Mouse (Mus musculus): ENCODE measurements at regions not wholly inside any gene's neighbourhood (a gene's known extent, or its start where the extent isn't known, plus 50 kb on each side); places are given as distances from the start of the nearest gene placed in this dataset.

DNA sequence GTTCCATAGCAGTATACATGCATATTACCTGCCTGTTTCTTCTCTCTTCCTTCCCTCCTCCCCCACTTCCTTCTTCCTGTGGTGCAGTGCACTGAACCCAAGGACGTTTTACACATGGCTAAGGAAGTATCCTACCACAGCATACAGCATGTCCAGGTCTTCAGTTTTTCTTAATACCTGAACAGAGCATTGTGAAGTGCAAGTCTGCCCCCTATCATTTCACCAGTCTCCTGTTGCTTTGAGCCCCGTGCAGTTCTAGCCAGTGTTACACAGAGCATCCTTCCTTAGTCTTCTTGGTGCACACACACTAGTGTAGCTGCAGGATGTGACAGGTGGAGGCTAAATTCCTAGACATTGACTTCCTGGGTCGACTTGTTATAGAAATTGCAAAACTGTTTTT, 53.7 kb upstream of the Foxb1 start:
- no peak for DNase-seq

DNA sequence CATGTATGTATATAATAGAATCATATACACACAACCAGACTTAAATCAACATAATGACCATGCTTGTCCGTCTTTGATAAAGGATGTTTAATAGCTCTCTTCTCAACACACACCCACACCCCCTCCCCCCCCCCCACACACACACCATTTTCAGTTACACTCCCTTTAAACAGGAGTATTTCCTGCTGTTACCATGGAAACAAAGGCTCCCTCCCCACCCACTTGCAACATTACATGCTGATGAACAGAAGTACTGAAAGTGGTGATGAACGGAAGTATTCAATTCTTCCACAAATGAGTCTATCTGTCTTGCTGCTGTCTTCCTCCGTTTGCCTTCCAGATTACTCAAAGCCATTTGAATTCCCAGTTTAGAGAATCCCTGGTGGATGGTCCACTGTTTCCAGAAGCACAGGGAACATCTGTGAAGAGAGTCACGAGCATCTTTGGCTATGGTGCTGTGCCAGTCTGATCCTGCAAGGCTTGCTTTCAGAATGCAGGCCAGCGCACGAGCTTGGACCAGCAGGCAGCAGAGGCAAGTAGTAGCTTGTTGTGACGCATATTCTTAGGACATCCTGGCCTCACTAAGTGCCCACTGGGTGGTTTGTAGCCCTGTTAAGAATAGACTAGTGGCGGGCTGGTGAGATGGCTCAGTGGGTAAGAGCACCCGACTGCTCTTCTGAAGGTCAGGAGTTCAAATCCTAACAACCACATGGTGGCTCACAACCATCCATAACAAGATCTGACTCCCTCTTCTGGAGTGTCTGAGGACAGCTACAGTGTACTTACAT, 62.6 kb upstream of the Foxb1 start:
- DNase-seq, result no peak

DNA sequence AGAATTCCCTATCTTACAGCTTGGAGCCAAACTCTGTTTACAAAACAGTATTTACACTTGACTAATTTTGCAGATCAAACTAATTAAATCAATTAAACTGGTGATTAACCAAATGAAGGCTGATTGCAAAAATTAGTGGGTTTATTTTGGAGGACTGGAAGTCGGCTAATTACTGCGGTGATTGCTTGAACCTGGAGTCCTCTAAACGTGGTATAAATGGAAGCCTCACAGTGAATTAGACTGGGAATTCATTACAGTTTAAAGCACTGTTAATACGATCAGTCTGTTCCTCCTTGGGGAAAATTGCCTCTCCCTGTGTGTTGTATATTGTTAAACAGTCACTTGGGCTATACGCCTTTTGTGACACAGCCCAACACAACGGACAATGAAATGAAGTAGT, 67.7 kb upstream of the Foxb1 start:
- no peak for DNase-seq

DNA sequence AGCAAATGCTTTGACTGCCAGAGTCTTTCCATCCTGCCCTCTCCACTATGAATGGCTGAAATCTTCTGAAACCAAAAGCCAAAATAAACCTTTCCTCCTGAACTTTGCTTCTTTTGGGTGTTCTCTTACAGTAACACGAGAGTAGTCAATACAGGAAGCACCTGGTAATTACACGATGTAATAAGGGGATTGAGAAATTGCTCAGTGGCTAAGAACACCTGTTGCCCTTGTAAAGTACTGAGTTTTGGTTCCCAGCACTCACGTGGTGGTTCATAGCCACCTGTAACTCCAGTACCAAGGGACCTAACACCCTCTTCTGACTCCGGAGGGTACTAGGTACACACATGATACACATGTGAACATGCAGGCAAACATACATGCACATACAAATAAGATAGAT, 74.7 kb upstream of the Foxb1 start:
- no peak for DNase-seq

DNA sequence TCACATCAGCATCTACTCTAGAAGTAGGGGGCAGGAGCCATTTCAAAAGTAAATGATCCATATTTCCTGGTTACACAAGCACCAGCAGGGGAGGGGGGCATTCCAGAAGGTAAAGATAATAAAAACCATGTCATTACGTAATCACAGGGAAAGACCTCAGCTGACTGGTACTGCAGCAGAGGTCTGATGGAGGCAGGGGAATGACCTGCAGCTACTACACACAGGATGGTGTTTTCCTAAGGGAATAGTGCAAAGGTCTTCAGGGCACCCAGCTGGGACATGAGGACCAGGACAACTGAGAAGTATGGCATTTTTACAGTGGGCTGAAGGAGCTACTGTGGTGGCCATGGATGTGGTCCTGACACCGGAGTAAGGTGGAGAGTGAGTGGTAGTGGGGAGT, 78.5 kb upstream of the Foxb1 start:
- DNase-seq, result no peak

DNA sequence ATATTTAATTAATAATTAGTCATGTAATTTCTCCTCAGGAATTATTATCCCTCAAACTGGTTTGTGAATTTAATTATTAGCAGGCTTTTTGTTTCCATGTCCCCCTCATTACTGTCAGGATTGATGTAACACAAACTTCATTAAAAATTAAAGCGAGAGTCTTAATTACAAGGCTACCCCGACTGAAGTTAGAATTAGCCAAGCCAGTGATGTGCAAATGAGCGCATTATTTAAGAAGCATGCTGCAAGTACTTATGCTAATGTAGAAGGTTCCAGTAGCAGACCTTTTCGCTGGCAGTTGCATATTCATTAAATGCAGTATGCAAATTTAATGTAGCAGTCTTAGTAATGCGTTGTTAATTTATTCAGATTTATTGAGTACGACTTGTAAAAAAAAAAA, 84.0 kb upstream of the Foxb1 start:
- DNase-seq, result no peak

DNA sequence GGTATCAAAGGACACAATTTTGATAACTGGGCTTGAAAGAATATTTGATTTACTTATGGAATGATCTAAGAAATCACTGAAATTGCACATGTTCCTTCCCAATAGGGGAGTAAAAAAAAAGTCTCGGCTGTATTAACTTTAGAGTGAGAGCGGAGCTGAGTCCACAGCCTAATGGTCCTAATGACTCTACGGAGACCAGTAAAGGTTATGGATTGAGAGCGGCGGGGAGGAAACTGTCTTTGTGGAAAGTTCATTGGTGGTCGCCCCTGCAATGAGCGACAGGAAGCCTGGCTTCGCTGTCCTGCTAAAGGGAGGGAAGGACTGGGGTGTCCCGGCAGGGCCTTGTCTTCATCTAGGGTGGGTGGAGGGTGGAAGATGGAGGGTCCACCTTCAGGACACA, 84.5 kb upstream of the Foxb1 start:
- no peak for DNase-seq

DNA sequence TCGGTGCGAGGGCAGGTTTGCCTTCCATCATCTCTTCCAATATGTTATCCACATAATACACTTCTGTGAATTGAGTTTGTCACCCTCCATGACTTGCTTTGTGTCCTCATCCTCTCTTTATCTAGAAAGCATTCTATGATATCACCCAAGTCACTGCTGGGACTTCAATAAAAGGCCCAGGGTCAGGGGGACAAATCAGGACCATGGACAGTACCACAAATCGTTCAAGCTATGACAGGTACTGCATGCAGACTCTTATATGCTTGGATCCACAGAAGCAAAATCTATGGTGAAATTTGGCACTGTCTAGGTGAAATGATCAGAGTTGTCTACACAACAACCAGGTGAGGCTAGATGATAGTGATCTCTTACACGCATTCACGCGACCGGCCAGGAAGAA, 95.9 kb upstream of the Foxb1 start:
- DNase-seq, result no peak

DNA sequence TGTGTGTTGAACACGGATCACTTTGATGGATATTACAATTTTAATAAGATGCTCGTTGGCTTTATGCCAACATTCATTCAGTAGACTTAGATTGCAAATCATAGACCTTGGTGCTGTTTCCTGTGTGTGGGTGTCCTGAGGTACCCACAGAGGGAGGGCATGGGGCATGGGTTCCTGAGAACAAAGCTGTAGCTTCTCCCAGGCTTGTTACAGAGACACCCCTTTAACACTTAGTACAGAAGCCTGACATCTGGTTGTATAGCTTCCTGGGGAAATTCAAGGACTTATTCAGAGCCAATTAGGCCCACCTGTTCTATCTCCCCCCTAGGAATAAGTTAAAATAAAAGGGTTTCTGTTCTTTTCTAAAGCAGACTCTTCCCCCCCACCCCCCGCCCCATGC, 97.9 kb upstream of the Foxb1 start:
- DNase-seq, result no peak

DNA sequence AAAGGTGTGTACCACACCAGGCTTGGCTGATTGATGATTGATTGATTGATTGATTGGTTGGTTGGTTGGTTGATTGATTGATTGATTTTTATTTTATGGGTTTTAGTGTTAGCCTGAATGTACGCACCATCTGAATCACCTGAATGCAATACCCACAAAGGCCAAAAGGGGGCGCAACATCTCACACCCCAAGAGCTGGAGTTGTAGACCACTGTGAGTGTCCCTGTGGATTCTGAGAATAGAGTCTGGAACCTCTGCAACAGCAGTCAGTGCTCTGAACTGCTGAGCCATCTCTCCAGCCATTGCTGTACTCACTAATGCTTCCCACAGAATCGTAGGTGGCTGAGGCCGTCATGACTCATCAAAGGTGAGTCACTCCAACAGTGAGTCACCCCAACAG, 109.4 kb upstream of the Foxb1 start:
- DNase-seq, result peak in 1 of 2 experiments; percentile 3

DNA sequence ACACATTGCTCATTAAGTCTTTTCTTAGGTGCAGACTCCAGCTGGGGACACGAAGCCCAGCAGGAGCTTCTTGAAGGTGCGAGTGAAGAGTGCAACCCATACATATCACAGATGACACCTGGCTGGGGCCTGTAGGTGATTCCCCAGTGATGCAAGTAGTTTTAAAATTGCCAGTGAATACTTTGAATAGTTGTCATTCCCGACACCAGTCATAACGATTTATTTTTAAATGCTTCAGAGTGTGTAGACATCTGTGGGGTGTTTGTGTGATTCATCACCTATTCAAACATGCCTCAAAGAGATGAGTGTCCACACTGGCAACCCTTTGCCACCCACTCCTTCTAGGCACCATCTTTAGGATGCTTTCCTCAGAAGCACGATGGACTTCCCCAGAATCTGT, 102.9 kb upstream of the Bnip2 start:
- no peak for DNase-seq

DNA sequence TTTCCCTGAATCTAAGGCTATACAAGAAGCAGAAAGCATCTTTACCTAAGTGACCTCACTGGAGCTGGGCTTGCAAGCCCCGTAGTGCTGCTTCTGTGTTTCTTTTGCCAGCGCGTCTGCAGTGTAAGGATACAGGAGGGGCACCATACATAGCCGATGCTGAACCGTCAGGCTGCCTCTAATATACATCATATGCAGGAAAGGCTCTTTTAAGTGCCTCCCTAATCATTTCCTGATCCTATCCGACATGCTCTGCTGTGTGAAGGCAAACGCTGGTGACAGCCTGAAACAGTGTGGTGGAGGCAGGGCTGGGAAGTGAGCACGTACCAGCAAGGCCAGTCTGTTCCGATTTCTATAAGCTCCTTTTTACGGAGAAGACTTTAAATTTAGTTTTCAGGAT, 91.2 kb upstream of the Bnip2 start:
- DNase-seq, result no peak

DNA sequence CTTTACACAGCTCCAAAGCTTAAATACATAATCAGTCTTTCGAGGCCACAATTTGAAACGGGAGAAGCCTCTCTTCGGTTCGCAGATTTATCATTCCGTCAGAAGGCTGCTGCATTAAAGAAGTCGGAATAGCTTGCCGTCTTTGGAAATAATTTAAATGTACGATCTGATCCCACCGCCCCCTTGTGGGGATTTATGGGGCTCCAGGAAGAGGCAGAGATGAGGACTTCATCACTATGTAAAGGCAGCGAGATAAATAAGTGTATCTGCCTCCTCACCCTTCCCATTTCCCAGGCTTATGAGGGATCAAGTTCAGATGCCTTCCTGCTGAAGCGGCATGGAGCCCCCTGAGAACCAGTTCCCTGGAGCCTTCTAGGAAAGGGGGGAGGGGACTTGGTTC, 89.9 kb upstream of the Bnip2 start:
- no peak for DNase-seq

DNA sequence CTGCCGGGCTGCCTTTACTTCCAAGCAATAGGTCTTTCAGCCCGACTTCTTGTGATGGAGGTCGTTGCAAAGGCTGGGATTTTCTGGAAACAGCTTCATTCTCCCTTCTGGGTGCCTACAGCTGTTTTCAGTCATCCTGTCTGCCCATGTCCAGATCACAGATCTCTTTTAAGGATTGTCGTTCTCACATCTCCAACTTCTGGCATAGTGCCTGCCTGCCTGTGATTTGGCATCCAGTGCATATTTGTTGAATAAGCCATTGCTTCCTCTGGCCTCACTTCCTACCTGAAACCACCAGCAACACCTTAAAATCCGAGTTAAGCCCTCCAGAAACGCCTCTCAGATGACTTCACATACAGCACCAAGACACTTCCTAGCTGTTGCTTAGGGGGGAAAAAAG, 88.4 kb upstream of the Bnip2 start:
- DNase-seq, result no peak

DNA sequence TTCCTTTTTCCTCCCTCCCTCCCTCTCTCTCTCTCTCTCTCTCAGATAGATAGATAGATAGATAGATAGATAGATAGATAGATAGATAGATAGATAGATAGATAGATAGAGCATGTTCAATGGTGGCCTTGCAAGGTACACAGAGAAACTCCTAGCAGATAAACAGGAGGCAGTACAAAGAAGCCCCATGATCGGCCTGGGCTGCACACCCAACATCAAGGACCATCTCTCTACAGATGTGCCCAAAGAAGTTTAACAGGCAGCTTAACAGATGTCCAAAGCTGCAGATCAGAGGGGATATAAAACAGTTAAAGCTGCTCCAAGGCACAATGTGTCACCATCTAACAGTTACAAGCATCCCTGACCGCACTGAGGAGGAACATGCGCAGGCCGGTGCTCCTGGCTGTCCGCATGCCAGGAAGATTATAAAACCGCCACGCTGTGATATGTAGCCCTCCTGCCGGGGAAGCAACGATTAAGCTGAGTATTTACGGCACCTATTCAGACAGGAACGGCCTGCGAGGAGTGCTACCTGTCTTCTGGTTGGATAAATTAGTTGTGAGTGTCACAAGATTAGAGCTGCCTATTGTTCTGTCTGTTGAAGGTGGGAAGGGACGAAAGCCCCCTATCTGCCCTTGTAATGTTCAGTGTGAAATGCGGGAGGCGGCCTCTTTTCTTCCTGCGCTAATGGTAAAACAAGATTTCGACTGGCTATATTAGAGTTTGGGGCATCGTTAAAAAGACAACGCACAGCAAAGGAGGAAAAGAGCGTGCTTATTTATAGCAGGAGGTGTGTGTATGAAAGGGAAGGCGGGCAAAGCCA, 81.9 kb upstream of the Bnip2 start:
- no peak for DNase-seq

DNA sequence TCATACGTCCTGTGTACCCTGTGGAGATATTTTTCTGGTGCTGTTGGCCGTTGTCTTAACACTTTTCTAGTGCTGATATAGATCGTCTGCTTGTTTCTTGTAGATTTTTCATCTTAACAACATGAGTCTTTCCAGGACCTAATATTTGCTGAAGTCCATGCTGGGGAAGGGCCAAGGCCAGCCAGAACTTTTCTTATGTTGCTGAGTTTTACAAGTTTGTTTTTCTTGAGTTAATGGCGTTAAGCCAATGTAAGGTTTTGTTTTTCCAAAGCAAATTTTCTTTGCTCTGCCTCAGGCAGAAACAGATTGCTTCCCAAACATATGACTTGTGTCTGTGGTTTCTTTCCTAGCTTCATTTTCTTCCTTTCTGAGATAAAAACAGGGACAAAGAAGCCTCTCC, 78.6 kb upstream of the Bnip2 start:
- no peak for DNase-seq

DNA sequence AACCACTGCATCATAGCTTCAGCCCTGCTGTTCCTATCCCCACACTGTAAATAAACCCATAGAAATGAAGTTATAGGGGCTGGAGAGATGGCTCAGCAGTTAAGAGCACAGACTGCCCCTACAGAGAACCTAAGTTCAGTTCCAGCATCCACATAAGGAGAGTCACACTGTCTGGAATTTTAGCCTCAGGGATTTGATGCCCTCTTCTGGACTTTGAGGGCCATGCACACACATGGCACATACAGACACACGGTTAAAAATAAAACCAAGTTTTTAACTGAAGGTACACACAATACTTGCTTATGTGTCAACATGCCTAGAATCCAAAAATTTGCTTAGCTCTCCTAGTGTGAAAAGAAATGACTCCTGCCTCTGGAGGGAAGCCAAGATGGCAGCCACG, 61.1 kb upstream of the Bnip2 start:
- no peak for DNase-seq

DNA sequence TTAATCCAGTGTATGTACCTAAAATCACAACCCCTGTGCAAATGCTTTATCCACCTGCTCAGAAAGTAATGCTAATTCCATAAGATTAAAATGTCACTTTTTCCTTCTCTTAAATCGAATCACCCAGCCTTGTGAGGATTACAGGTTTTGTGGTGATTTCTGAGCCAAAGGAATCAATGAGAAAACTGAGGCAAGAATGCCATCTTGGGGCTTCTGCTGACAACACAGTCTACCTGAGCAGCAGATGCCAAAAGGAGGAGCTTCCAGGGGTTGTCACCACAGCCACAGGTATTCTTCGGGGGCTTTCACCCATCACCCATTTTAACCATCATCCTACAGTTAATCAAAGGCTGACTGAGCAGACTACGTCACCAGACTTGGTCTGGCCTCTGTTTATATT, 51.4 kb upstream of the Bnip2 start:
- no peak for DNase-seq

All from spleen, adult 18-20 months (tissue).